Mouse (Mus musculus): ENCODE measurements around the gene Ptprd.

The Ptprd gene

GRCm38 (mm10) chr4:77537843-77538242 lies 673.9 kb downstream of the Ptprd start:
- no peak for DNase-seq

GRCm38 (mm10) chr4:77537336-77537735 lies 674.4 kb downstream of the Ptprd start:
- DNase-seq: no peak

GRCm38 (mm10) chr4:77535601-77536000 lies 676.2 kb downstream of the Ptprd start:
- DNase-seq: no peak

- no peak for DNase-seq
Observed at GRCm38 (mm10) chr4:77534553-77534952, 677.2 kb downstream of the Ptprd start.

GRCm38 (mm10) chr4:77519166-77519565 lies 692.6 kb downstream of the Ptprd start:
- peak in 1 of 2 experiments; percentile 20 for DNase-seq

- DNase-seq: no peak
Observed at GRCm38 (mm10) chr4:77513914-77514628, 697.7 kb downstream of the Ptprd start.

- DNase-seq: no peak
Observed at GRCm38 (mm10) chr4:77513041-77513440, 698.7 kb downstream of the Ptprd start.

- no peak for DNase-seq
Observed at GRCm38 (mm10) chr4:77454049-77454448, 757.7 kb downstream of the Ptprd start.

- peak in 1 of 2 experiments; percentile 2 for DNase-seq
Observed at GRCm38 (mm10) chr4:77399146-77399545, 812.6 kb downstream of the Ptprd start.

- no peak for DNase-seq
Observed at GRCm38 (mm10) chr4:77361728-77362127, 850.0 kb downstream of the Ptprd start.

GRCm38 (mm10) chr4:77327198-77327597 lies 884.6 kb downstream of the Ptprd start:
- DNase-seq: no peak

- DNase-seq: no peak
Observed at GRCm38 (mm10) chr4:77317060-77317680, 894.6 kb downstream of the Ptprd start.

- no peak for DNase-seq
Observed at GRCm38 (mm10) chr4:77316644-77317043, 895.1 kb downstream of the Ptprd start.

- peak; percentile 58 to 73 for DNase-seq
Observed at GRCm38 (mm10) chr4:77310127-77310788, 901.5 kb downstream of the Ptprd start.

GRCm38 (mm10) chr4:77283423-77283822 lies 928.3 kb downstream of the Ptprd start:
- no peak for DNase-seq

- DNase-seq: no peak
Observed at GRCm38 (mm10) chr4:77277913-77278312, 933.8 kb downstream of the Ptprd start.

GRCm38 (mm10) chr4:77259972-77260290 lies 951.8 kb downstream of the Ptprd start:
- DNase-seq: no peak

GRCm38 (mm10) chr4:77259250-77259971 lies 952.4 kb downstream of the Ptprd start:
- peak in 1 of 2 experiments; percentile 6 for DNase-seq

- DNase-seq: no peak
Observed at GRCm38 (mm10) chr4:77251188-77251587, 960.6 kb downstream of the Ptprd start.

- DNase-seq: no peak
Observed at GRCm38 (mm10) chr4:77249801-77250200, 962.0 kb downstream of the Ptprd start.

GRCm38 (mm10) chr4:77248918-77249317 lies 962.8 kb downstream of the Ptprd start:
- DNase-seq: no peak

GRCm38 (mm10) chr4:77241852-77242455 lies 969.8 kb downstream of the Ptprd start:
- DNase-seq: no peak

GRCm38 (mm10) chr4:77238144-77238543 lies 973.6 kb downstream of the Ptprd start:
- DNase-seq: no peak

Data from kidney, postnatal 25 days (tissue).